In genomic region chr5:24201006-24201405, GRCm38 (mm10) we compare ENCODE assay signal across 23 mouse cellular contexts. TPM values are rescaled to one million over a fixed set of nuclear protein-coding genes. Genes with fewer than 3 reads are reported as not detected.
DNase-seq lines count a peak whose midpoint lies in the region; ATAC-seq lines count a peak whose summit lies in the region.
"Had no signal": no experiment of that assay in that cellular context is flagged by ENCODE, and none has a peak within 500 bp of the region (broad histone marks: within the 10 kb centered on the region; RNA-seq: fewer than 3 reads in every experiment).

No protein-coding gene starts in this region.

- H3K27me3 ChIP-seq in heart, embryonic 12.5 days (replicated peaks), result no peaks in the 10 kb centered on the region
- H3K27me3 ChIP-seq in intestine, embryonic 15.5 days (replicated peaks), result no peaks in the 10 kb centered on the region
- H3K27me3 ChIP-seq: CH12.LX; embryonic facial prominence, embryonic 12.5 days; forebrain, embryonic 13.5 days; forebrain, embryonic 15.5 days had no signal

- H3K4me1 ChIP-seq in heart, embryonic 12.5 days (replicated peaks), result no peaks in the 10 kb centered on the region
- H3K4me1 ChIP-seq in intestine, embryonic 15.5 days (replicated peaks), result no peaks in the 10 kb centered on the region
- H3K4me1 ChIP-seq: embryonic facial prominence, embryonic 10.5 days; embryonic facial prominence, embryonic 12.5 days; forebrain, embryonic 13.5 days; forebrain, embryonic 15.5 days had no signal

- H3K4me2 ChIP-seq in heart, embryonic 12.5 days, result no peak overlapping the region
- no peak overlapping the region for H3K4me2 ChIP-seq in intestine, embryonic 15.5 days (replicated peaks)
- H3K4me2 ChIP-seq: embryonic facial prominence, embryonic 12.5 days; forebrain, embryonic 13.5 days; forebrain, embryonic 15.5 days had no signal

- ATAC-seq in heart, embryonic 12.5 days (ENCODE audit: insufficient number of reproducible peaks, low FRiP score), result no peak
- peak; percentile 25; the same call in 1 of the 2 replicates for ATAC-seq in granulocyte monocyte progenitor cell, adult 5-6 weeks (replicated peaks; ENCODE audit: poor library complexity, severe bottlenecking)
- no peak for ATAC-seq in intestine, embryonic 15.5 days
- ATAC-seq: CD4-positive, CD25-positive, alpha-beta regulatory T cell, adult 4 months; forebrain, embryonic 13.5 days; forebrain, embryonic 15.5 days; forebrain, postnatal 0 days had no signal

- H3K9ac ChIP-seq in heart, embryonic 12.5 days, result no peak overlapping the region
- no peak overlapping the region for H3K9ac ChIP-seq in intestine, embryonic 15.5 days
- H3K9ac ChIP-seq: embryonic facial prominence, embryonic 12.5 days; forebrain, embryonic 13.5 days; forebrain, embryonic 15.5 days; forebrain, postnatal 0 days had no signal

- no peak overlapping the region for H3K27ac ChIP-seq in heart, embryonic 12.5 days (ENCODE audit: poor library complexity, severe bottlenecking)
- no peak overlapping the region for H3K27ac ChIP-seq in intestine, embryonic 15.5 days
- H3K27ac ChIP-seq: embryonic facial prominence, embryonic 10.5 days; embryonic facial prominence, embryonic 12.5 days; forebrain, embryonic 13.5 days; forebrain, embryonic 15.5 days had no signal

- H3K36me3 ChIP-seq in heart, embryonic 12.5 days, result no peaks in the 10 kb centered on the region
- H3K36me3 ChIP-seq in intestine, embryonic 15.5 days, result no peaks in the 10 kb centered on the region
- H3K36me3 ChIP-seq: embryonic facial prominence, embryonic 10.5 days; embryonic facial prominence, embryonic 12.5 days; forebrain, embryonic 15.5 days; G1E had no signal

- peak; percentile 16 for DNase-seq in heart, adult 11 months
- no peak for DNase-seq in kidney, postnatal 14 days
- DNase-seq: adrenal gland, adult 2 months; adrenal gland, postnatal 10 days; adrenal gland, postnatal 25 days; B cell, adult 2 months; cerebellum, adult 11 months; cerebellum, adult 18-20 months; cerebellum, adult 8-10 months; cerebellum, adult 9-11 months; cerebellum, postnatal 14 days; cerebellum, postnatal 36 days; forebrain, postnatal 0 days had no signal

- H3K9me3 ChIP-seq in heart, embryonic 12.5 days (replicated peaks), result no peaks in the 10 kb centered on the region
- H3K9me3 ChIP-seq in intestine, embryonic 15.5 days, result no peaks in the 10 kb centered on the region
- H3K9me3 ChIP-seq: embryonic facial prominence, embryonic 10.5 days; embryonic facial prominence, embryonic 12.5 days; forebrain, embryonic 13.5 days; forebrain, embryonic 15.5 days; G1E had no signal

- WGBS in heart, embryonic 12.5 days, result 73% methylated on average over 4 of the region's 4 CpGs
- WGBS in intestine, embryonic 15.5 days, result 83% methylated on average over 4 of the region's 4 CpGs

- no peak overlapping the region for H3K4me3 ChIP-seq in heart, embryonic 12.5 days
- H3K4me3 ChIP-seq in intestine, embryonic 15.5 days (replicated peaks), result no peak overlapping the region
- H3K4me3 ChIP-seq: embryonic facial prominence, embryonic 10.5 days; embryonic facial prominence, embryonic 12.5 days; forebrain, embryonic 13.5 days; forebrain, embryonic 15.5 days had no signal

RNA-seq across cellular contexts. Expression of gene Nupl2, which starts 36.2 kb away (rescaled TPM):
- 12.4 and 13.5 TPM in 2 replicates for polyA plus RNA-seq in heart, embryonic 12.5 days (2016; fragmentation: Nextera tagmentation; extraction: Ambion mirVana)
- 14.2 and 18.3 TPM in 2 replicates for total RNA-seq in granulocyte monocyte progenitor cell, adult 5-6 weeks (2014; fragmentation: Nextera tagmentation)
- 7.1 and 7.5 TPM in 2 replicates for total RNA-seq in granulocyte monocyte progenitor cell, adult 5-6 weeks (2017)
- polyA plus RNA-seq in intestine, embryonic 15.5 days (2015; fragmentation: Nextera tagmentation; extraction: Ambion mirVana), result 12.3 and 12.8 TPM in 2 replicates
